Mouse (Mus musculus): ENCODE measurements around the gene Nit1. TPM values are rescaled to one million over a fixed set of nuclear protein-coding genes. Genes with fewer than 3 reads are reported as not detected.
A peak's percentile ranks its signal among the peaks of the same experiment; 100 is the strongest.
"Not testable (repeated sequence)": the region's sequence is repeated elsewhere in the genome, so short reads cannot be mapped to it uniquely, and the experiment has no call there.

Gene Nit1
- polyA plus RNA-seq, 1 experiment from 2014 or later, result 33.1 TPM

GRCm38 (mm10) chr1:171326588-171326987, 18.9 kb downstream of the Nit1 start:
- 41% methylated on average over 4 of the region's 4 CpGs for WGBS (ENCODE audit: insufficient replicate concordance)
- H3K27me3 ChIP-seq; H3K9me3 ChIP-seq (replicated peaks); H3K27ac ChIP-seq (replicated peaks); H3K4me2 ChIP-seq; H3K4me3 ChIP-seq (replicated peaks); H3K9ac ChIP-seq; H3K36me3 ChIP-seq (replicated peaks); ATAC-seq (ENCODE audit: insufficient read depth): not testable (repeated sequence)
- H3K4me1 ChIP-seq (replicated peaks), result peaks cover 55% of the 10 kb centered on the region

- Histone ChIP-seq H3K9me3 (replicated peaks) (no peaks in the 10 kb centered on the region), H3K4me1 (replicated peaks) (peaks cover 47% of the 10 kb centered on the region), H3K36me3 (replicated peaks) (peaks cover 6% of the 10 kb centered on the region; the same call in 1 of the 2 replicates), H3K27me3 (no peaks in the 10 kb centered on the region), H3K4me2 (no peak overlapping the region), H3K27ac (replicated peaks) (no peak overlapping the region), H3K9ac (no peak overlapping the region), H3K4me3 (replicated peaks) (no peak overlapping the region)
- ATAC-seq (ENCODE audit: insufficient read depth), result no peak
- WGBS (ENCODE audit: insufficient replicate concordance), result 77% methylated on average over 2 of the region's 2 CpGs
Measured at GRCm38 (mm10) chr1:171325571-171325970, 19.9 kb downstream of the Nit1 start.

- 0 out of 2 replicates have a peak, but pooled peaks have one; percentile 25 for ATAC-seq (ENCODE audit: insufficient read depth)
- peak overlapping the region; percentile 0; the same call in 1 of the 2 replicates for H3K27ac ChIP-seq (replicated peaks)
- peaks cover 22% of the 10 kb centered on the region for H3K4me1 ChIP-seq (replicated peaks)
- H3K4me2 ChIP-seq, result no peak overlapping the region
- no peak overlapping the region for H3K4me3 ChIP-seq (replicated peaks)
- H3K27me3 ChIP-seq, result peaks cover 8% of the 10 kb centered on the region
- peaks cover 6% of the 10 kb centered on the region; the same call in 1 of the 2 replicates for H3K36me3 ChIP-seq (replicated peaks)
- H3K9ac ChIP-seq, result no peak overlapping the region
- H3K9me3 ChIP-seq (replicated peaks), result no peaks in the 10 kb centered on the region
- 37% methylated on average over 1 of the region's 1 CpGs for WGBS (ENCODE audit: insufficient replicate concordance)
Measured at GRCm38 (mm10) chr1:171322012-171322411, 23.4 kb downstream of the Nit1 start.

GRCm38 (mm10) chr1:171321415-171321814, 24.0 kb downstream of the Nit1 start:
- Histone ChIP-seq H3K4me1 (replicated peaks) (peaks cover 18% of the 10 kb centered on the region), H3K4me3 (replicated peaks) (no peak overlapping the region), H3K9ac (no peak overlapping the region), H3K27me3 (peaks cover 8% of the 10 kb centered on the region), H3K27ac (replicated peaks) (no peak overlapping the region), H3K36me3 (replicated peaks) (peaks cover 5% of the 10 kb centered on the region; the same call in 1 of the 2 replicates), H3K9me3 (replicated peaks) (no peaks in the 10 kb centered on the region), H3K4me2 (no peak overlapping the region)
- no peak for ATAC-seq (ENCODE audit: insufficient read depth)

GRCm38 (mm10) chr1:171320151-171320550, 25.3 kb downstream of the Nit1 start:
- H3K36me3 ChIP-seq (replicated peaks), result no peaks in the 10 kb centered on the region
- no peak overlapping the region for H3K27ac ChIP-seq (replicated peaks)
- no peak overlapping the region for H3K9ac ChIP-seq
- H3K4me3 ChIP-seq (replicated peaks), result no peak overlapping the region
- H3K4me2 ChIP-seq, result peak overlapping the region; percentile 13; the same call in 1 of the 2 replicates
- H3K4me1 ChIP-seq (replicated peaks), result peaks cover 8% of the 10 kb centered on the region; the same call in 1 of the 2 replicates
- peaks cover 8% of the 10 kb centered on the region for H3K27me3 ChIP-seq
- no peaks in the 10 kb centered on the region for H3K9me3 ChIP-seq (replicated peaks)
- no peak for ATAC-seq (ENCODE audit: insufficient read depth)
- WGBS (ENCODE audit: insufficient replicate concordance), result 41% methylated on average over 5 of the region's 5 CpGs

- H3K27me3 ChIP-seq, result peaks cover 8% of the 10 kb centered on the region
- H3K4me3 ChIP-seq (replicated peaks), result no peak overlapping the region
- H3K4me2 ChIP-seq, result peak overlapping the region; percentile 13; the same call in 1 of the 2 replicates
- no peaks in the 10 kb centered on the region for H3K36me3 ChIP-seq (replicated peaks)
- H3K9ac ChIP-seq, result no peak overlapping the region
- H3K4me1 ChIP-seq (replicated peaks), result peaks cover 8% of the 10 kb centered on the region; the same call in 1 of the 2 replicates
- ATAC-seq (ENCODE audit: insufficient read depth), result no peak
- 33% methylated on average over 7 of the region's 7 CpGs for WGBS (ENCODE audit: insufficient replicate concordance)
- H3K9me3 ChIP-seq (replicated peaks), result no peaks in the 10 kb centered on the region
- no peak overlapping the region for H3K27ac ChIP-seq (replicated peaks)
Measured at GRCm38 (mm10) chr1:171319748-171320147, 25.7 kb downstream of the Nit1 start.

GRCm38 (mm10) chr1:171309321-171309720, 36.1 kb downstream of the Nit1 start:
- Histone ChIP-seq H3K4me1 (replicated peaks) (no peaks in the 10 kb centered on the region), H3K36me3 (replicated peaks) (no peaks in the 10 kb centered on the region), H3K4me2 (no peak overlapping the region), H3K9me3 (replicated peaks) (no peaks in the 10 kb centered on the region), H3K9ac (no peak overlapping the region), H3K4me3 (replicated peaks) (no peak overlapping the region), H3K27ac (replicated peaks) (no peak overlapping the region), H3K27me3 (peaks cover 25% of the 10 kb centered on the region)
- WGBS (ENCODE audit: insufficient replicate concordance), result 42% methylated on average over 2 of the region's 2 CpGs
- ATAC-seq (ENCODE audit: insufficient read depth), result no peak

- not testable (repeated sequence) for H3K36me3 ChIP-seq (replicated peaks); H3K27ac ChIP-seq (replicated peaks); H3K4me1 ChIP-seq (replicated peaks); H3K4me2 ChIP-seq; H3K9ac ChIP-seq; H3K9me3 ChIP-seq (replicated peaks); H3K4me3 ChIP-seq (replicated peaks); ATAC-seq (ENCODE audit: insufficient read depth)
- 57% methylated on average over 5 of the region's 5 CpGs for WGBS (ENCODE audit: insufficient replicate concordance)
- peaks cover 28% of the 10 kb centered on the region for H3K27me3 ChIP-seq
Measured at GRCm38 (mm10) chr1:171306157-171306556, 39.3 kb downstream of the Nit1 start.

GRCm38 (mm10) chr1:171298226-171298625, 47.2 kb downstream of the Nit1 start:
- Histone ChIP-seq H3K9me3 (replicated peaks) (no peaks in the 10 kb centered on the region), H3K4me3 (replicated peaks) (no peak overlapping the region), H3K36me3 (replicated peaks) (no peaks in the 10 kb centered on the region), H3K9ac (no peak overlapping the region), H3K27ac (replicated peaks) (no peak overlapping the region), H3K27me3 (peaks cover 52% of the 10 kb centered on the region), H3K4me2 (no peak overlapping the region), H3K4me1 (replicated peaks) (peaks cover 10% of the 10 kb centered on the region)
- ATAC-seq (ENCODE audit: insufficient read depth), result no peak
- WGBS (ENCODE audit: insufficient replicate concordance), result 52% methylated on average over 3 of the region's 3 CpGs

GRCm38 (mm10) chr1:171295063-171295402, 50.4 kb downstream of the Nit1 start:
- Histone ChIP-seq H3K9me3 (replicated peaks) (no peaks in the 10 kb centered on the region), H3K9ac (peak overlapping the region; percentile 77; the same call in 1 of the 2 replicates), H3K27ac (replicated peaks) (peak overlapping the region; percentile 87), H3K36me3 (replicated peaks) (peaks cover 1% of the 10 kb centered on the region; the same call in 1 of the 2 replicates), H3K27me3 (peaks cover 43% of the 10 kb centered on the region), H3K4me2 (peak overlapping the region; percentile 69), H3K4me1 (replicated peaks) (peaks cover 30% of the 10 kb centered on the region), H3K4me3 (replicated peaks) (peak overlapping the region; percentile 78)
- no peak for ATAC-seq (ENCODE audit: insufficient read depth)
- 4% methylated on average over 3 of the region's 3 CpGs for WGBS (ENCODE audit: insufficient replicate concordance)

- WGBS (ENCODE audit: insufficient replicate concordance), result 1% methylated on average over 42 of the region's 42 CpGs
- peak within 1 kb of the TSS; percentile 69 for H3K4me2 ChIP-seq
- H3K9me3 ChIP-seq (replicated peaks), result no peaks in the 10 kb centered on the region
- H3K4me1 ChIP-seq (replicated peaks), result peaks cover 30% of the 10 kb centered on the region
- H3K27ac ChIP-seq (replicated peaks), result peak within 1 kb of the TSS; percentile 87
- peaks cover 40% of the 10 kb centered on the region for H3K27me3 ChIP-seq
- peak within 1 kb of the TSS; percentile 78 for H3K4me3 ChIP-seq (replicated peaks)
- H3K9ac ChIP-seq, result peak within 1 kb of the TSS; percentile 77
- peak; percentile 77 for ATAC-seq (ENCODE audit: insufficient read depth)
- H3K36me3 ChIP-seq (replicated peaks), result peaks cover 7% of the 10 kb centered on the region
Measured at GRCm38 (mm10) chr1:171294298-171295062, 51.0 kb downstream of the Nit1 start, which contains the start of gene Ufc1. Gene Ufc1 (minus strand): TSS chr1:171295024.

All from liver, embryonic 15.5 days (tissue).